Mouse (Mus musculus) midbrain, embryonic 16.5 days (tissue): ENCODE data around the gene Asb6. TPM values are rescaled to one million over a fixed set of nuclear protein-coding genes. Genes with fewer than 3 reads are reported as not detected.
A peak's percentile ranks its signal among the peaks of the same experiment; 100 is the strongest.

Source experiments
- ATAC-seq: fragments of 200-750 bp; cut with Nextera tagmentation; 2 replicates; pipeline ENCODE4 v1.8.0; 2017; ENCODE audit warnings: moderate TSS enrichment
- H3K27ac ChIP-seq: fragments of 300-500 bp; sonication (generic); 2 replicates; pipeline ENCODE4 v1.5.1; 2014; ENCODE audit warnings: mild to moderate bottlenecking, low read length, mixed read lengths
- H3K27me3 ChIP-seq: fragments of 300-500 bp; sonication (generic); 2 replicates; pipeline ENCODE4 v1.6.1; 2014; ENCODE audit warnings: low read depth, low read length, mixed read lengths; ENCODE audit not compliant: control insufficient read depth, insufficient read depth
- H3K36me3 ChIP-seq: fragments of 300-500 bp; sonication (generic); 2 replicates; pipeline ENCODE4 v1.6.1; 2014; ENCODE audit warnings: mild to moderate bottlenecking, low read length, moderate library complexity, mixed read lengths; ENCODE audit not compliant: control insufficient read depth, insufficient read depth
- H3K4me1 ChIP-seq: fragments of 300-500 bp; sonication (generic); 2 replicates; pipeline ENCODE4 v1.6.1; 2014; ENCODE audit warnings: mild to moderate bottlenecking, low read length, mixed read lengths; ENCODE audit not compliant: control insufficient read depth, insufficient read depth
- H3K4me2 ChIP-seq: fragments of 300-500 bp; sonication (generic); 2 replicates; pipeline ENCODE4 v1.6.1; 2014; ENCODE audit warnings: mild to moderate bottlenecking, low read length, mixed read lengths
- H3K4me3 ChIP-seq: fragments of 300-500 bp; sonication (generic); 2 replicates; pipeline ENCODE4 v1.5.1; 2014; ENCODE audit warnings: low read depth, mild to moderate bottlenecking, low read length, moderate library complexity, mixed read lengths
- H3K9ac ChIP-seq: fragments of 300-500 bp; sonication (generic); 2 replicates; pipeline ENCODE4 v1.6.1; 2014; ENCODE audit warnings: low read depth, low read length, mixed read lengths
- H3K9me3 ChIP-seq: fragments of 300-500 bp; sonication (generic); replicated peaks from 2 replicates; pipeline ENCODE4 v1.6.1; 2014; ENCODE audit warnings: mild to moderate bottlenecking, low read length, mixed read lengths; ENCODE audit not compliant: control insufficient read depth, poor library complexity, severe bottlenecking
- WGBS: fragments of 180-500 bp; shearing (Covaris S2); extraction: QIAGEN DNeasy Blood & Tissue Kit; methylation state at CpG from one replicate; pipeline ENCODE4 v1.1.7; 2014; 5-methylcytosine and 5-hydroxymethylcytosine counted together
- polyA plus RNA-seq: library from polyadenylated mRNA; unstranded; fragments of >200 nt; fragmentation: Nextera tagmentation; extraction: Ambion mirVana; gene quantifications from 2 replicates; pipeline ENCODE4 v1.2.1, GENCODE M21; 2015

Gene Asb6
- polyA plus RNA-seq, 1 experiment from 2014 or later = 41.7 TPM

DNA sequence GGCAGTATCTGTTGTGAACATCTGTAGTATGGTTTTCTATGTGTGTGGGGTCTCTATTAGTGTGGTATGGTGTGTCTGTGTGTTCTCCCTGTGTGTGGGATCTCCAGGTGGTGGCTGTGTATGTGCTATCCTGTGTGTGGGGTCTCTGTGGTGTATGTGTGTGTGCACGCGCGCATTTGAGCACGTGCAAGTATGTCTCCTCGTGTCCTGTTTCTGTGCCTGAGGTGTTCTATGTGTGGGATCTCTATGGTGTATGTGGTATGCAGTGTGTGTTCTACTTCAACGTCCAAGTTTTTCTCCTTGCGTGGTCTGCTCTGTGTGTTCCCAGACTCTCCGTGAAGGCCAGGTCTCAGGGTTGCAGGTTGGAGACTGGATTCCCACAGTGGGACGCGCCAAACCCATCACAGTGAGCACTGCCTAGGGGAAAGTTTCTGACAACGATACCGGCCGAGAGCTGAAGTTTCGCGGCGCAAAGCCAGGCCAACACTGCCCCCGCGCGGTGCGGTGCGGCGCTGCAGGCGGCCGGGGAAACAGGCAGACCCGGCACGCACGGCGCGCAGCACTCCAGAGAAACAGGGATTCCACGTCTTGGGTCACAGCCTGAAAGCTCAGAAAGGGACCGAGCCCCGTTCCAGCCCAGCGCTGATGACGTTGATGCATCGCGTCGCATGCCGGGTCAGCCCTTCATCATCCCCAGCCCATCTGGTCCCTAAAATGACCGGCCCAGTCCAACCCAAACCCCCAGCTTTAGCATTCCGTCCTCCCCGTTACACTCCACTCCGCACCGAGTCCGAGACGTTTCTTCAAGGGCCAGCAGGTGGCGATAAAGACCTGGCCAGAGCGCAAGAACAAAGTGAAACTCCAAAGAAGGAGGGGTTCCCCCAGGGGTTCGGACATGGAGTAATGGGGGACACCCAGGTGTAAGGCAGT, 35.7 kb downstream of the Asb6 start:
- WGBS = 5% methylated on average over 48 of the region's 48 CpGs
- H3K27ac ChIP-seq = peak overlapping the region; percentile 73
- H3K27me3 ChIP-seq = no peaks in the 10 kb centered on the region
- no peaks in the 10 kb centered on the region for H3K36me3 ChIP-seq
- peak; percentile 58 for ATAC-seq
- H3K4me1 ChIP-seq = peaks cover 24% of the 10 kb centered on the region
- no peaks in the 10 kb centered on the region for H3K9me3 ChIP-seq
- H3K4me2 ChIP-seq = peak overlapping the region; percentile 60
- H3K4me3 ChIP-seq = peak overlapping the region; percentile 39
- peak overlapping the region; percentile 65 for H3K9ac ChIP-seq

DNA sequence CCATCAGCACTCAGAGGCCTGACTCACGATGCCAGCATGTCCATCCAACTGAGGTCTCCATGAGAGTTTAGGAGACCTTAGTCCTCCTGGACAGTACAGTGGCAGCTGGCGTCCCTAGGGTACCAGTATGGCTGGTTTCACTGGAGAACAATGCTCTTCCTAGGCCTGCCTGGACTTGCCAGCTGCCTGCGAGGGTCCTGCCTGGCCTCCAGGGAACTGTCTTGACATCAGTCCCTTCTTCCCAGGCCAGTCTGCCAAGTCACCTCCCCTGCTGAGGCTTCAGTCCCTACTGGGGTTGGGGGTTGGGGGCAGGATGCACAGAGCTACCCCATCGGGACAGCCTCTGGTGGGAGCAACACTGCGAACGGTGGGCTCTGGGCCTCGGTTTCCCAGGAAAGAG, 38.1 kb downstream of the Asb6 start:
- Histone ChIP-seq H3K27ac (no peak overlapping the region), H3K4me1 (peaks cover 21% of the 10 kb centered on the region), H3K27me3 (no peaks in the 10 kb centered on the region), H3K9me3 (no peaks in the 10 kb centered on the region), H3K4me2 (no peak overlapping the region), H3K36me3 (no peaks in the 10 kb centered on the region), H3K9ac (no peak overlapping the region), H3K4me3 (no peak overlapping the region)
- 87% methylated on average over 7 of the region's 7 CpGs for WGBS
- ATAC-seq = no peak

DNA sequence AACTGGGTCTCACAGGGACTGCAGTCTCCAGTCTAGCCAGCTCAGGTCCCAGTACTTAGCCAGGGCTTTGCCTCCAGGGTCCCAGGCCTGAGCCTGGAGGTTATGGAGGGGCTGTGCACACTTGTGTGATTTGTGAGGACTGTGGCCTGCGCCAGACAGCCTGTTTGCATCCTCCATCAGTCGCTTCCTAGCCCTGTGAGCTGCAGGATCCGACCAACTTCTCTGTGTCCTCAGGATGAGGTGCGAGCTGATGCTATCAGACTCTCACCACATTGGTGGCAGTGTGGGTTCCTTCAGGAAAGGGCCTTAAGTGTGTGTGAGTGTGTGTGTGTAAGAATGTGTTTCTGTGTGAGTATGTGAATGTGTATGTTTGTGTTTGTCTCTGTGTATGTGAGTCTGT, 42.7 kb downstream of the Asb6 start:
- no peak overlapping the region for H3K9ac ChIP-seq
- 60% methylated on average over 4 of the region's 4 CpGs for WGBS
- H3K4me2 ChIP-seq = no peak overlapping the region
- H3K4me1 ChIP-seq = peaks cover 19% of the 10 kb centered on the region
- no peaks in the 10 kb centered on the region for H3K9me3 ChIP-seq
- no peak for ATAC-seq
- no peak overlapping the region for H3K4me3 ChIP-seq
- no peaks in the 10 kb centered on the region for H3K36me3 ChIP-seq
- H3K27ac ChIP-seq = no peak overlapping the region
- H3K27me3 ChIP-seq = no peaks in the 10 kb centered on the region

DNA sequence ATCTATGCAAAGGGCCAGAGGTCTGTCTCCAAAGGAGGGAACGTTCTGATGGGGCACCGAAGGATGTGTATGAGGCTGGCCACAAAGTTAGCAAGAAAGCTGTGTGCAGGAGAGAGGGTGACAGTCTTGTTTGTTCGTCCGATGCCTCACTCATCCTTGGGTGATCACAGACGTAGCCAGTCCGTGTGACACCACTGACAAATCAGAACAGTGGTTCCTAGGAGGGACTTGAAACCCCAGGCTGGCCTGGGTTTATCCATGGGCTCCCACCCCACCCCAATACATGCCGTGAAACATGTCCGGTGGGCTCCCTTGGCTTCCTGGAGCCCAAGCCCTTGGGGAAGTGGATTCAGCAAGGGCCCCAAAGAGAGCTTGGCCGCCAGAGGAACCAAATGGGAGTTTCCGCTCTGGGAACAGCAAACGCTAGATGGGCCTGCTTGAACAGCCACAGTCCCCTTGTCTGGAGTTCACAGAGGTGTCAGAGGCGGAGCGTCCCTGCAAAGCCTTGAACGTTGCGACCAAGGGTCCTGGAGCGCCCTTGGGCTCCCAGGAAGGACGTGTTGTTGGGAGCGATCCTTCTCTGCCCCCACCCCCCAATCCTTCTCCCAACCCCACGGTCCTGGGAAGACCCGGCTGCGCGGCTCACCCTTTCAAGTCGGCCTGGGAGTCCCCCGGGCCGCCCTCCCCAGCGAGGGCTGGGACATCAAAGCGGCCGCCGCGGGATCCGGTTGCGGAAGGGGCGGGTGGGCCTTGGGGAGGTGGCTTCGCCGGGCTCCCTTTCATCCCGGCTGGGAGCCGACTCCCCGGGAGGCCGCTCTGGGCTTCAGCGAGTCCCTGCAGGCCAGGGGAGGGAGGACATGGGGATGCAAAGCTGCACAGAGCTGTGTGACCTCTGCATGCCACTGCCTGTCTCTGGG, 45.8 kb downstream of the Asb6 start:
- ATAC-seq = 0 out of 2 replicates have a peak, but pooled peaks have one; percentile 18
- peak overlapping the region; percentile 42 for H3K4me2 ChIP-seq
- peak overlapping the region; percentile 55 for H3K27ac ChIP-seq

DNA sequence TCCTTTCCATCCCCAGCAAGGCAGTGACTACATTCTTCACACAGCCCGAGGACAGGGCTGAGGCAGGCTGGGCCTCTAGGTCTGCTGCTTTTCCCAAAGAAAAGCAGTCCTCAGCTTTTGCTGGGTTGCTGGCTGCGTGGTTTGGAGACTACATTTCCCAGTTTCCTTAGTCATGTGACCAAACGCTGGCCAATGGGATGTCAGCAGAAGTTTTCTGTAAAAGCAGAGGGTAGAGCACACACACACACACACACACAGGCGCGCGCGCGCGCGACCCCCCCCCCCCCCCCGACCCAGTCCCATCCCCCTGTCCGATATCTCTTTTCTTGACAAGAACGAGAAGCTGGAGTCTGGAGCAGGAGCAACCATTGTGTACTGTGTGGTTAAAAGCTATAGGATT, 46.8 kb downstream of the Asb6 start:
- Histone ChIP-seq H3K4me3 (peak overlapping the region; percentile 29), H3K4me1 (peaks cover 19% of the 10 kb centered on the region), H3K9ac (peak overlapping the region; percentile 61), H3K27me3 (no peaks in the 10 kb centered on the region), H3K9me3 (no peaks in the 10 kb centered on the region), H3K27ac (peak overlapping the region; percentile 56), H3K4me2 (peak overlapping the region; percentile 58), H3K36me3 (no peaks in the 10 kb centered on the region)
- peak; percentile 47; the same call in 1 of the 2 replicates for ATAC-seq
- 0% methylated on average over 11 of the region's 13 CpGs for WGBS

More for the DNA sequence above, 45.8 kb downstream of the Asb6 start:
- H3K9ac ChIP-seq = peak overlapping the region; percentile 46
- H3K9me3 ChIP-seq = no peaks in the 10 kb centered on the region
- peaks cover 19% of the 10 kb centered on the region for H3K4me1 ChIP-seq
- WGBS = 10% methylated on average over 39 of the region's 40 CpGs
- H3K27me3 ChIP-seq = no peaks in the 10 kb centered on the region
- H3K36me3 ChIP-seq = no peaks in the 10 kb centered on the region
- no peak overlapping the region for H3K4me3 ChIP-seq

DNA sequence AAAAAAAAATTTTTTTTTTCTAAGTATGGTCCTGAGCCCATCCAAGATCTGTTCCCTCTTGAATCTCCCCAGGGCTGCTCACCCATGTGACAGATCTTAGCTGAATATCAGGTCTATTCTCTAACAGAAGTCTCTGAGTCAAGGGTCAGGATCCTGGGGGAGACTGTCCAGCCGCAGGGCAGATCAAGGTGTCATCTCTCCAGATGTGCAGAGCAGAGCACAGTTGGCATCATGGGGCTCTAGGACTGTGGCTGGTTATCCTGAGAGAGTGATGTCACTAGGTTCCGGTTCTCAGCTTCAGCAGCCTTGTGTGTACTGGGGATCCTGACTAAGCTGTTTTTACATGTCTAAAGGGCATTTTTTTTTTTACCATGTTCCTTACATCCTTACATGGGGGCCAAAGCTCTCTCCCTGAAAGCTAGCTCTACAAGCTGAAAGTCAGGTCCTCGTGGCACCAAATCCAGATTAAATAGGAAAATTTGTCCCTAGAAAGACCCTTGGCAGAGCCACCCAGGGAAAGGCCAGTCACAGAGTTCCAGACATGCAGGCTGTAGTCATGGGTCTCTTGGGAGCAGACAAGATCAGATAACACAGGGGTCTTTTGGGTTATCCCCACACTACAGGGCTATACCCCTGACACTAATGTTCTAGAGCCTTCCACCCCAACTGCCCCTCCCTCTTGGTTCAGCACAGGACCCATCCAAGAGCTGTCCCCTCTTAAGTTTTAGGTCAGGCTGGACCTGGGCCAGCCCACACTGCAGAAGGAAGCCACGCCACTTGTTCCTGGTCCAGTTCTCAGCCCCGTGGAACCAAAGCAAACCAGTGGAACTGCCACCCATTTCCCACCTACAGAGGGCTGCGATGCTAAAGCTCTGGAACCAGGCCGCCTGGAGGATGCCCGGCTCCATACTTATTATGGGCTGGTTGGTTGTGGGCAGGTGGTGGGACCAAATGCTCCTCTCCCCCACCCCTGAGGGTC, 47.5 kb downstream of the Asb6 start:
- Histone ChIP-seq H3K4me3 (no peak overlapping the region), H3K4me2 (peak overlapping the region; percentile 58), H3K9ac (peak overlapping the region; percentile 61), H3K36me3 (no peaks in the 10 kb centered on the region), H3K27me3 (no peaks in the 10 kb centered on the region), H3K9me3 (no peaks in the 10 kb centered on the region), H3K27ac (peak overlapping the region; percentile 56), H3K4me1 (peaks cover 19% of the 10 kb centered on the region)
- 74% methylated on average over 8 of the region's 8 CpGs for WGBS
- no peak for ATAC-seq

DNA sequence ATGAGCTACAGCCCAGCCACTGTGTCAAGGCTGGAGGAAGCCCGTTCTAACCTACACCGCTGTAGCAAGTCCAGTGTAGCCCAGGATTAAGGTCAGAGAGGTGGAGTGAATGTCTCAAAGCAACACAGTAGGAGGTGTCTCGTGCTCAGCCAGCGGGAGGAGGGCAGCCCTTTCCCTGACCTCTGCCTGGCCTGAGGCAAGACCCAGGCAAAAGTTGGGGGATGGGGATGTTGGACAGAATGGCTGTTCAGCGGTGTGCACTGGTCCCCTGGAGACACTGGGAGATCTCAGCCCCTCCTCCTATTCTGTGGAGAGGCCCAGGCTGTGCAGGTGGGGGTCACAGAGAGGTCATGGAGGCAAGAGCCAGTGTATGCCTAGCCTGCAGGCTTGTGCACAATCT, 50.9 kb downstream of the Asb6 start:
- Histone ChIP-seq H3K36me3 (no peaks in the 10 kb centered on the region), H3K4me1 (peaks cover 11% of the 10 kb centered on the region), H3K27ac (no peak overlapping the region), H3K4me3 (no peak overlapping the region), H3K4me2 (no peak overlapping the region), H3K9me3 (no peaks in the 10 kb centered on the region), H3K27me3 (no peaks in the 10 kb centered on the region), H3K9ac (no peak overlapping the region)
- WGBS = 8% methylated on average over 5 of the region's 5 CpGs
- ATAC-seq = no peak

DNA sequence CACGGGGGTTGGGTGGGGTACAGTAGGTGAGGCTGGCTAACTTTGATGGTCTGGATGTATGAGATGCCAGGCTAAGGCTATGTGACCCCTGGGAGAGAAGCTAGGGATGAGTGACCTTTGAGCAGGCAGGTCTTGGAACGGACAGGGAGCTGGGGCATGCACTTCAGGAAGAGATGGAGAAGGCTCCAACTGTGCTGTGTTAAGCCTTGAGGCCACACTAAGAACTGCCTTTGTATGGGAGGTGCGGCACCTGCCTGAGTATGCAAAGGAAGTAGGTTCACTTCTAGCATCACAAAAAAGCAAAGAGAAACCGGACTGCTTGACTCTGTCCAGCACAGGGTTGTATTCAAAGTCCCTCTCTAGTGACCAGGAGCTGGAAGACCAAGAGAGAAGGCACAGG, 51.9 kb downstream of the Asb6 start:
- no peak overlapping the region for H3K27ac ChIP-seq
- H3K9me3 ChIP-seq = no peaks in the 10 kb centered on the region
- H3K4me2 ChIP-seq = no peak overlapping the region
- H3K27me3 ChIP-seq = no peaks in the 10 kb centered on the region
- 57% methylated on average over 4 of the region's 4 CpGs for WGBS
- peaks cover 3% of the 10 kb centered on the region; the same call in 1 of the 2 replicates for H3K4me1 ChIP-seq
- H3K9ac ChIP-seq = no peak overlapping the region
- H3K4me3 ChIP-seq = no peak overlapping the region
- ATAC-seq = no peak
- H3K36me3 ChIP-seq = no peaks in the 10 kb centered on the region
